Mouse (Mus musculus) lung, postnatal 0 days (tissue): ENCODE results near the gene Olfml3.

ENCODE experiments used
- CTCF ChIP-seq: IDR thresholded peaks from 2 replicates; pipeline ENCODE4 v1.5.1; 2016; ENCODE audit warnings: antibody characterized with exemption, mild to moderate bottlenecking
- EP300 ChIP-seq: IDR thresholded peaks from 2 replicates; pipeline ENCODE4 v1.6.1; 2016; ENCODE audit warnings: antibody characterized with exemption, mild to moderate bottlenecking, control low read depth

DNA sequence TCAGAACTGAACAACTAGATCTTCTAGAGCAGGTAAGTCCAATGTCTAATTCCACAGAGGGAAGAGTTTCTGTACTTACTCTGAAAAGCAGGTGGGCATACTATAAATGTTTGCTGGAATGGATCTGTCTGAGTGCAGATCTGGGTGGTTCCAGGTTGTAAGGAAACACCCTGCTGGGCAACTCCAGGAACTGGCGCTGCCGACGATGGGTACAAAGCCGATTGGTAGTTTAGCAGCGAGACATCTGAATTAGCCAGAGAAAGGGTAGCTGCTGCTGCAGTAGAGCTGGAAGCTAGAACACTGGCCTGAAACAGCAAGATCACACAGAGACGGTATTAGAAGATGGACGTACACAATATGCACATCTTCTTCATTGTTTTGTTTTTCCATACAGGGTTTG, 20.7 kb upstream of the Olfml3 start:
- no peak for TF ChIP-seq CTCF
- no peak for TF ChIP-seq EP300
